Mouse (Mus musculus) E14TG2a.4 (cell line): ENCODE results near the gene Prss42.

Source experiments
- H3K27me3 ChIP-seq: 2 replicates; pipeline ENCODE4 v1.6.1; 2014; ENCODE audit warnings: low read length, control low read depth; ENCODE audit not compliant: insufficient read depth
- H3K36me3 ChIP-seq: 2 replicates; pipeline ENCODE4 v1.6.1; 2014; ENCODE audit warnings: low read length, control low read depth; ENCODE audit not compliant: insufficient read depth
- H3K4me1 ChIP-seq: replicated peaks from 2 replicates; pipeline ENCODE4 v1.6.1; 2014; ENCODE audit warnings: low read depth, low read length, control low read depth
- H3K4me3 ChIP-seq: replicated peaks from 2 replicates; pipeline ENCODE4 v1.5.1; 2014; ENCODE audit warnings: mild to moderate bottlenecking, low read length
- H3K9me3 ChIP-seq: 2 replicates; pipeline ENCODE4 v1.6.1; 2014; ENCODE audit warnings: low read length, control low read depth
- CTCF ChIP-seq: conservative IDR thresholded peaks from 2 replicates; pipeline ENCODE4 v1.5.1; 2014; ENCODE audit warnings: low read length
- NANOG ChIP-seq: IDR thresholded peaks from 2 replicates; pipeline ENCODE4 v1.6.1; 2014; ENCODE audit warnings: borderline replicate concordance, low read length, mixed read lengths
- POU5F1 ChIP-seq: IDR thresholded peaks from 2 replicates; pipeline ENCODE4 v1.6.1; 2014; ENCODE audit warnings: low read length, borderline replicate concordance

Prss42 gene

GRCm38 (mm10) chr9:110778559-110778958 lies 19.4 kb upstream of the Prss42 start:
- Histone ChIP-seq H3K4me1 (peaks cover 32% of the 10 kb centered on the region; the same call in 1 of the 2 replicates), H3K4me3 (no peak overlapping the region), H3K27me3 (peaks cover 73% of the 10 kb centered on the region), H3K9me3 (no peaks in the 10 kb centered on the region), H3K36me3 (no peaks in the 10 kb centered on the region)
- no peak for TF ChIP-seq CTCF
- TF ChIP-seq NANOG: no peak
- TF ChIP-seq POU5F1: no peak

DNA sequence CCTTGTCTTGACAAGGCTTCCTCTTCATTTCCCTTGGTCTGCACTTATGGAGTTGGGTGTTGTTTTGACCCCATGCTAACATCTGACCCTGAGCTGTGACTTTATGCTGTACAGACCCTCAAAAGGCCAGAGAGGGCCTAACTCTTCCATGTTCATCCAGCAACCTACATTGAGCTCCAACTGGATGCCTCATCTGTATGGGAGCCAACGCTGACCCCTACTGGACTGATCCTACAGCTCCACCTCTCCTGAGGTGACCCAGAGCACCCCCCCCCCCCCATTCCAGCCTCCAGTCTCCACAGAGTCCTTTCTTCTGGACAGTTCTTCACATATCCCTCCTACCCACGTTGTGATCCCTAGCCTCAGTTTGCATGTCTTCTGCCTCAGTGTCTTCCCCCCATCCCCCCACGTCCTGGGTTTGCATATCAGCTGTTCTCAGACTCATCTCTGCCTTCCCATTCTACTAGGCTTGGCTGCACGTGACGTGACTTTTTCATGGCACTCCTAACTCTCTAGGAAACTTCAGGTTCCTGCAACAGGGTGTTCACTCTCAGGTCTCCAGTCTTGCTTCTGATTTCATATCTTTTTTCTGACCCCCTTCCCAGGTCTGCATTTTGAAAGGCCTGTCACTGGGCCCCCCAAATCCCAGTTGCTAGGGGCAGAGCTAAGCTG lies 18.6 kb upstream of the Prss42 start:
- 0 out of 2 replicates have a peak, but pooled peaks have one; percentile 20 for TF ChIP-seq CTCF
- no peak for TF ChIP-seq POU5F1
- H3K36me3 ChIP-seq: no peaks in the 10 kb centered on the region
- no peak overlapping the region for H3K4me3 ChIP-seq
- no peaks in the 10 kb centered on the region for H3K9me3 ChIP-seq
- peaks cover 73% of the 10 kb centered on the region for H3K27me3 ChIP-seq
- H3K4me1 ChIP-seq: peaks cover 32% of the 10 kb centered on the region; the same call in 1 of the 2 replicates

GRCm38 (mm10) chr9:110781256-110781721 lies 16.7 kb upstream of the Prss42 start:
- H3K36me3 ChIP-seq: no peaks in the 10 kb centered on the region
- no peaks in the 10 kb centered on the region for H3K9me3 ChIP-seq
- peaks cover 61% of the 10 kb centered on the region for H3K27me3 ChIP-seq
- peaks cover 18% of the 10 kb centered on the region; the same call in 1 of the 2 replicates for H3K4me1 ChIP-seq
- TF ChIP-seq POU5F1 (no peak), NANOG (no peak), CTCF (no peak; the same call in 1 of the 2 replicates)
- peak overlapping the region; percentile 79 for H3K4me3 ChIP-seq

GRCm38 (mm10) chr9:110781731-110782130 lies 16.2 kb upstream of the Prss42 start:
- no peak for TF ChIP-seq CTCF
- no peak for TF ChIP-seq NANOG
- TF ChIP-seq POU5F1: no peak
- peaks cover 59% of the 10 kb centered on the region for H3K27me3 ChIP-seq
- H3K36me3 ChIP-seq: no peaks in the 10 kb centered on the region
- H3K9me3 ChIP-seq: no peaks in the 10 kb centered on the region
- peak overlapping the region; percentile 79 for H3K4me3 ChIP-seq
- peaks cover 18% of the 10 kb centered on the region; the same call in 1 of the 2 replicates for H3K4me1 ChIP-seq

DNA sequence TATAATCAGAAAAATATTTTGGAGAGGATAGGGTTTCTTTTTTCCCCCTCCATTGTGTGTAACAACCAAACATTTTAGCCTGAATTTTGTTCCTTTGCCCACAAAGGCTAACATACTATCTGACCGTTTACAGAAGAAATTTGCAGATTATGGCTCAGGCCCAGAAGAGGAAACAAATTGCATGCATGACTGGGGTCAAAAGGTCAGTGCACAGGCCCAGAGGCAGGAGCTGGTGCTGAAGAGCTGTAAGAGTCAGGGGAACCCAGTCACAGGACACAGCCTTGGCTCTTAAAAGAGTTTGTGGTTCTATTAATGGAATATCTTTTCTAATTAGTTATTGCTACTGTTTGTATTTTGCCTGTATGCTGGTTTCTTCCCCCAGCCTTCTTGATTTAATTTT lies 14.4 kb upstream of the Prss42 start:
- TF ChIP-seq NANOG (no peak), CTCF (no peak), POU5F1 (no peak)
- no peaks in the 10 kb centered on the region for H3K9me3 ChIP-seq
- H3K36me3 ChIP-seq: no peaks in the 10 kb centered on the region

DNA sequence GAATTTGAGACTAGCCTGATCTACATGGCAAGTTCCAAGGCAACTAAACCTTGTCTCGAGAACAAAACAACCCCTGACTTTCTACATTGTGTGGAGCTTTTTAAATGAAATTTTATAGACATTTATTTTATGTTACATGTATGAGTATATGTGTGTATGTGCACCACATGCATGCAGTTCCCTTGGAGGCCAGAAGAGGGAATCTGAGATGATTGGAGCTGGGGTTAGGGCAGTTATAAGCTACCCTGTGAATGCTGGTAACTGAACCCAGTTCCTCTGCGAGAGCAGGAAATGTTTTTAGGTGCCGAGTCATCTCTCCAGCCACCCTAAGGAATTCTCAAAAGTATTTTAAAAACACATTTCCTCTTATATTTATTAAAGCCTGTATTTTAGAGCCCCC lies 9.8 kb upstream of the Prss42 start:
- TF ChIP-seq NANOG (no peak), POU5F1 (no peak), CTCF (peak; percentile 59)
- Histone ChIP-seq H3K27me3 (peaks cover 5% of the 10 kb centered on the region), H3K9me3 (no peaks in the 10 kb centered on the region), H3K4me3 (no peak overlapping the region), H3K36me3 (peaks cover 1% of the 10 kb centered on the region; the same call in 1 of the 2 replicates), H3K4me1 (no peaks in the 10 kb centered on the region)

More for the DNA sequence above, 14.4 kb upstream of the Prss42 start:
- no peak overlapping the region for H3K4me3 ChIP-seq
- peaks cover 18% of the 10 kb centered on the region; the same call in 1 of the 2 replicates for H3K4me1 ChIP-seq
- peaks cover 43% of the 10 kb centered on the region for H3K27me3 ChIP-seq

DNA sequence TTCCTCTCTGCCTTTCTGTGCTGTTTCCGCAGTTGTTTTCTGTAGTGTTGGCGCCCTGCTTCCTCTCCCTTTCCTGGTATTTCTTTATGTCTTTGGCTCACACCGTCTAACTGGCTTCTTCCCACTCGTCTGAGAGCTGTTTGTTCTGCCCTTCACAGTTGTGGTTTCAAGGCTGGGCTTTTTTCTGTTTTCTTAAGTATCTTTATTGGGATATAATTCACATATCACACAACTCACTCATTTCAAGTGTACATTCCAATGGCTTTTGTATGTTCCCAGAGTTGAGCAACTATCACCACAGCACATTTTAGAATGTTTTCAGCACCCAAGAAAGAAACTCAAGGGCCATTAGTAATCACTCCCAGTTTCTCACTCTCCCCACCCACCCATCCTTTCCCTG lies 7.5 kb upstream of the Prss42 start:
- Histone ChIP-seq H3K27me3 (no peaks in the 10 kb centered on the region), H3K9me3 (no peaks in the 10 kb centered on the region), H3K4me1 (no peaks in the 10 kb centered on the region), H3K36me3 (peaks cover 10% of the 10 kb centered on the region; the same call in 1 of the 2 replicates), H3K4me3 (no peak overlapping the region)
- no peak for TF ChIP-seq CTCF
- TF ChIP-seq NANOG: no peak
- TF ChIP-seq POU5F1: no peak

GRCm38 (mm10) chr9:110797013-110797412 lies 953 bp upstream of the Prss42 start:
- Histone ChIP-seq H3K4me3 (peak overlapping the region; percentile 74), H3K4me1 (peaks cover 30% of the 10 kb centered on the region), H3K36me3 (peaks cover 32% of the 10 kb centered on the region), H3K9me3 (no peaks in the 10 kb centered on the region; the same call in 1 of the 2 replicates), H3K27me3 (no peaks in the 10 kb centered on the region)
- TF ChIP-seq POU5F1 (no peak), CTCF (no peak), NANOG (no peak)
